Mouse (Mus musculus): ENCODE data around the gene Kat8.

Kat8 gene

DNA sequence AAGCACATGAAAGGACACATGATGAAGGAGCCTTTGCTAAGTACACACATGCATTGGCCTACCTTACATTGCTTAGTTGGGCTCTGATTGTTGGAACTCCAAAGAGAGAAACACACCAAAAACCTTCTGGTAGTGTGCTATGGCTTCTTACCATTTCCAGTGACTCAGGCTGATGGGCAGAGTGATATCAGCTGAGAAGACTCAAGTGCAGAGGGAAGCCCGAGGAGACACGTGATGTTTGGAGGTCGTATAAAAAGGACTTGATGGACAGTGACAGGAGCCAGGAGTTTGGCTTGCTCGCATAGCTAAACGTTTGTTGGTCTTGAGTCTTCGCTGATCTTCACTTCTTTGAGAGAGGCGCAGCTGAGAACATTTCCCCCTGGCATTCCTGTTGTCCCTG, 14.8 kb upstream of the Kat8 start:
- DNase-seq = no peak

DNA sequence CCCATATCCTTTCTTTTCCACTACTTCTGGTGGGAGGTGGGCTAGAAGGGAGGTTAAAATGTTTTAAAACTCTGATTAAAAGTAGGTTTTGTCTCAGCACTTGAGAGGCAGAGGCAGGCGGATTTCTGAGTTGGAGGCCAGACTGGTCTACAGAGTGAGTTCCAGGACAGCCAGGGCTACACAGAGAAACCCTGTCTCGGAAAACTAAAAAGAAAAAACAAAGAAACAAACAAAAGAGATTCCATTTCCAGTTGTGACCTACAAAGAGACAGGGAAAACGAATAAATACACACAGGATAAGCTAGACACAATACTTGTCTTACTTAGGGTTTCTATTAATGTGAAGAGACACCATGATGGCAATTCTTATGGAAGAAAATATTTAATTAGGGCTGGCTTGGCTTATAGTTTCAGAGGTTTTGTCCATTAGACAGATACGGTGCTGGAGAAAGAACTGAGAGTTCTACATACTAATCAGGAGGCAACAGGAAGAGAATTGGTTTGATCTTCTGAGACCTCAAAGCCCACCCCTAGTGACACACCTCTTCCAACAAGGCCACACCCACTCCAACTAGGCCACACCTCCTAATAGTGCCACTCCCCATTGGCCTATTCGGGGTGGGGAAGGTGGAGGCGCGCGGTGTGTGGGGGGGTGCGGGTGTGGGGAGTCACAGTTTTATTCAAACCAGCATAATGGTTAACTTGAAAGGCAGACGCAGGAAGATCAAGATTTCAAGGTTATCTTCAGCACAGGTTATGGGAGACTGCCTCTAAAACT, 13.9 kb upstream of the Kat8 start:
- no peak for DNase-seq

DNA sequence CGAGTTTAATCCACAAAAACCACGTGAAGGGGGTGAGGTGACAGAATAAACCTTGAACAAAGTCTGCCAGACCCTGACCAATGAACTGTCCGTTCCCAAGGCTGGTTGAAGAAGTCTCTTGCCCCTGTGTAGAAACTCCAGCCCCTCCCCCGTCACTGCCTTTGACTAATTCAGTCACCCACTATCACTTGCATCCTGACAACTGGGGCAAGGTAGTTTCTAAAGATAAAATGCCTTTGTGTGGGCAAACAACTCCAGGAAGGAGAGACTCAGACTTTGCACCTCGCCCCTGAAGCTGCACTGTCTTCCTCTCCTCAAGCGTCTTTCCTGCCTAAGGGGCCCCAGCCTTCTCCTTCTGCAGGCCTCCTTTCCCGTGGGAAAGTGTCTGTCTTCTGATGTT, 12.3 kb upstream of the Kat8 start:
- DNase-seq = no peak

DNA sequence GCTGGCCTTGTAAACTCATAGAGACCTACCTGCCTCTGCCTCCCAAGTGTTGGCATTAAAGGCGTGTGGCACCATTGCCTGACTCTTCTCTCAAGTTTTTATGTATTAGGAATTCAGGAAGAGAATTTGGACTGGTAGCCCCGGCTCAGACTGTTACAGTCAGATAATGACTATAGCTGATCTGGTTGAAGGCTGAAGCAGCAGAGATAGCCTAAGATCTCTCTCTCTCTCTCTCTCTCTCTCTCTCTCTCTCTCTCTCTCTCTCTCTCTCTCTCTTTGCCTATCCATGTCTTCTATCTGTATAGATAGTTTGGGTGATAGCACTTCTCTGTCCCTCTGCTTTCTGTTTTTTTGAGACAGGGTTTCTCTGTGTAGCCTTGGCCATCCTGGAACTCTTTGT, 10.5 kb upstream of the Kat8 start:
- no peak for DNase-seq

DNA sequence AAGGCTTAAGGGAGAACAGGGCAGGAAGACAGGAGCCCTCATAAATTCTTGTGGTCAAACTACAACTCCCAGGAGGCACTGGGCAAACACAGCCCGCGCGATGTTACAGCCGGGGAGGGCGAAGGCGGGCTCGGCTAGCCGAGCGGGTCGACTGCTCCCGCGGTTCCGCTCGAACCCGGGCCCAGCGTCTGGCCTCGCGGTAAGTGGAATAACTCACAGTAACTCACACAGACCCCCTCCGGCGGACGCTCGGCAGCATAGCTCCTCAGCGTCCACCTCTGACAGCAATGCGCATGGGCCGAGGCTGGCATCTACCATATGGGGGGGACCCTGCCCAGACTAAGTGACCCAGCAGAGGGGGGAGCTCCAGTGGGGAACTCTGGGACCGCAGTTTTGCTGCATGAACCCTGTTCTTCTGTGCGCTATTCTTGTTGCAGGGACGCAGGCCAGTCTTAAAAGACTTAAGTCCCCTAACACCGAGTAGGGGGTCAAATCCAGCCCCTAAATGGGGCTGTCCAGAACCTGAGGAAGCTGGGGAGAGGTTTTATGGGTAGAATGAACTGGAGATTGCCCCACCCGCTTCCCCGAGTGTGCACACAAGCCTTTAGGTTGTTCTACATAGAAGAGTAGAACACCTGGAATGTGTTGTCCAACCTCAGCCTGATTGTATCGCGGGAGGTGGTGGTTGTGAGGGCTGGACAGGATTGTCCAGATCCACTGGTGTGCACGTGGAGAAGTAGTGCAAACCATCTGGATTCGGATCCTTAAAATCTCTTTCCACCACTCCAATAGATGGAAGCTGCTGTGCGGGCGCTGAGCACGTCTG, 8.1 kb upstream of the Kat8 start, which contains the start of gene Bckdk:
Gene Bckdk, plus strand, starts transcription at position 112 of the 826 bp plus-strand sequence.
- peak; percentile 57 to 62 for DNase-seq

DNA sequence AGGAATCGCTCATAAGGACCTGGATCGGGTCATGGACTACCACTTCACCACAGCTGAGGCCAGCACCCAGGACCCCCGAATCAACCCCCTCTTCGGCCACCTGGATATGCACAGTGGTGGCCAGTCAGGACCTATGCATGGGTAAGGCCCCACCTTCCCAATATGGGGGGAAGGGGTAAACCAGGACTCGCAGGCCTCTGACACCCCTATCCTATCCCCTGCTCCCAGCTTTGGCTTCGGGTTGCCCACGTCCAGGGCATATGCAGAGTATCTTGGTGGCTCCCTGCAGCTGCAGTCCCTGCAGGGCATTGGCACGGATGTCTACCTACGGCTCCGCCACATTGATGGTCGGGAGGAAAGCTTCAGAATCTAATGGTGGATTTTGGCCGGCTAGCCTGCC, 4.4 kb upstream of the Kat8 start:
- no peak for DNase-seq

DNA sequence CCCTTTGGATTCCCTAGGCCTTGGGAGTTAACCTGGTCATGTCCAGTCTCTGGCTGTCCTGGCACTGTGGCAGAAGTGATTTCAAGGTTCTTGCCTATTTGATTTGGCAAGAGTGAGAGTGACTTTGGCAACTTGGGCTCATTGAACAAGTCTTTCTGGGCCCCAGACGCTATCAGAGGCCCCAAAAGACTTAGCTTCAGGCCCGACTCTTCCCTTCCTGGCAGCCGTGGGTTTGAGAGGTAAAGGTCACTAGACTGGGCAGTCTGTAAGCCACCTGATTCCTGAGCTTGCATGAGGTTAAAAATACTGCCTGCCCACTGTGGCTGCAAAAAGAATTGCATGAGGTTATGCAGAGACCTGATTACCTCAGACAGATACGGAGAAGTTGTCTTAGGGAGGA, 3.7 kb upstream of the Kat8 start:
- DNase-seq = no peak

DNA sequence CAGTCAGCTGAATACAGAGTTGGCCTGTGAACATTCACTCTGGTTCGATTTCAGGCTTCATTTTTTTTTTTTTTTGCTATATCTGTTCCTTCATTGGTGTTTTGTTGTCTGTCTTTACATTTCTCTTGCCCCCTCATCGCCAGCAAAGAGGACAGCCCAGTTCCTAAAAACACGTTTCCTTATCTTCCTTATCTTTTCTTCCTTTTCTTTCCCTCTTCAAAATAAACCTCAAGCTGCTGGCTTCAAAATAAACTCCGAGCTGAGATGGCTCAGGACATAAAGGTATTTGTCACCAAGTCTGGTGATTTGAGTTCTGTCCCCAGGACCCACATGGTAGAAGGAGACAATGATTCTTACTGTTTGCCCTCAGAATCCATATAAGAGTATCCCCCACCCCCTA, 622 bp downstream of the Kat8 start:
- DNase-seq = no peak

DNA sequence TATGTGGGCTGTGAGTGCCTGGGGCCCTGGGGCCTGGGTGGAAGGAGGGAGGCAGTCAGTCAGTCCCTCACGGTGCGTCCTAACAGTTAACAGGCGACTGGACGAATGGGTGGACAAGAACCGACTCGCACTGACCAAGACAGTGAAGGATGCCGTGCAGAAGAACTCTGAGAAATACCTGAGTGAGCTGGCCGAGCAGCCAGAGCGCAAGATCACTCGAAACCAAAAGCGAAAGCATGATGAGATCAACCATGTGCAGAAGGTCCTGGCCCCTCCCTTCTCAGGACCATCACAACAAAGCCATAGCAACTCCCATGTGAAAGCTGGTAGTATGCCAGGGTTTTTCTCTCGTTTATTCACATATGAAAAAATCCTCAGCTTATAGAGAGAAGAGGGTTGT, 3.0 kb downstream of the Kat8 start:
- DNase-seq = no peak

DNA sequence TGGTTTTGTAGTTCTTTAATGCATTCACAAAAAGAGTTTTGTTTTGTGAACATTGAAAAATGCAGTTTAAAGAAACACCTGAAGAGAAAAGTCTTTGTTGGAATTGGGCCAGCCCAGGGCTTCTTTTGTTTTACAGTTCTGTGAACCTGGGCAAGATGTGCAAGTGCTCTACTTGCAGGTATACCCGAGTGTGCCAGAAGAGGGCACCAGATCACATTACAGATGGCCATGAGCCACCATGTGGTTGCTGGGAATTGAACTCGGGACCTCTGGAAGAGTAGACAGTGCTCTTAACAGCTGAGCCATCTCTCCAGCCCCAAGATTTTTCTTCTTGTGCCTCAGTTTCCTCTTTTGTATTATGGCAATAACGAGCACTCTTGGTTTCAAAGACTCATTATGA, 5.9 kb downstream of the Kat8 start:
- no peak for DNase-seq

DNA sequence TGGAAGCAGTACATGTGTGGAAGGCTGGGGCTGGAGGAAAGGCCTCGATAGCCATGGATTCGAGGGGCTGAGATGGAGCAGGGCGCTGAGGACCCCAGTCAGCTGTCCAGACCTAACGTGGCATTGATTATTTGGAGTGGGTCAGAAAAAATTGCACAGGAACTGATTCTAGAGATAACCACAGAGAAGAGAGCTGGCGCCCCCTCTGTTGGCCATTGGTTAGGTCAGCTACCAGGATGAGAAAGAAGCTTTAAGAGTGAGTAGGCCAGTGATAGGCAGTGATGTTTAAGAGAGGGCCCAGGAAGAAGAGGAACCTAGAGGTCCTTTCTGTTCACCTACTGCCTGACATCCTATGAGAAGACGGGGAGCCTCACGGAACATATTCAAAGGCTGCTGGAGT, 7.0 kb downstream of the Kat8 start:
- no peak for DNase-seq

DNA sequence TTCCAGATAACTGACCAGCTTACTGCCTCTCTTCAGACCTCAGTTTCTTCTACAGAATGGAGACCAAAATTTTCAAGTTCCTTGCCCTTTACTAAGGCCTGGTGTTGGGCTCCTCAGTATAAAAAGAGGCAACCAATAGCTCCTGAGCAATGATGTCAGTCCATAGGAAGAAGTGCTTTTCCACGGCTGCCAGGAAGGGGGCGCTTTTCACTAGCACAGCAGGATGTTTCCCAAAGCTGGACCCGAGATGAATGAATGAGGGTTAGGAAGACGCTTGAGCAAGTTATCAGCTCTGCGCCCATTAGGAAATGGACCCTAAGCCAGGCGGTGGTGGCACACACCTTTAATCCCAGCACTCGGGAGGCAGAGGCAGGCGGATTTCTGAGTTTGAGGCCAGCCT, 9.2 kb downstream of the Kat8 start:
- no peak for DNase-seq

DNA sequence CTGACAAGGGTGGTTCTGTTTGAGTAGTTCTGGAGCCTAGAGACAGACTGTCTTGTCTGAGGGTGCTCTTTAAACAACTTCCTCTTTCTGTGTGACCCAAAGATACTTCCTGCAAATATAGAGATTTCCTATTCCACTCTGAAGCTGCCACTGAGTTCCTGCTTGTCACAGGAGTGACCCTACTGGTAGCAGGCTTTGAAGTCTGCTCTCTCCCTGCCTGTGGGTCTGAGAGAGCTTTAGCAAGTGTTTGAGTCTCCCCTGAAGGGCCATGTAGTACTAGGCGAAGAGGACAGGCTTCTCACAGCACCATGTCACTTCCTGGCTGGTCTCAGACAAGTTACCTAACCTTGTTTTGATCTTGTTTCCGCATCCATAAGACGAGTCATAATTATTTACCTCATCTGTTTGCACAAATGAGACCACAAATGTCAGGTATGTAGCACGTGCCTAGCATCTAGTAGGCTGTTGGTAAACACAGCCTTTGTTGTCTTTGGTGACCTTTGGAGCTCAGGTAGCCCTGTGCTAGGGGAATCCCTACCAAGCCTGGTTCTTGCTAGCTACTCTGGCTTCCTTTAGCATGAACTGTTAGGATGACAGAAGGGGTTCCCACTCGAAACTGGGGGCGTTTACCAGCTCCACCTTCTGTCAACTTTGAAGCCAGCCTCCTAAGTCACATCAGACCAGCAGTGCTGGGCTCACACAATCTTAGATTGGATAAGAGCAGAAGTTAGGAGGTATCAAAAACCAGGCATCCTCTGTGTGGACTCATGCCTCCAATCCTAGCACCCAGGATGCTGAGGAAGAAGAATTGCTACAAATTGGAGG, 10.3 kb downstream of the Kat8 start:
- no peak for DNase-seq

DNA sequence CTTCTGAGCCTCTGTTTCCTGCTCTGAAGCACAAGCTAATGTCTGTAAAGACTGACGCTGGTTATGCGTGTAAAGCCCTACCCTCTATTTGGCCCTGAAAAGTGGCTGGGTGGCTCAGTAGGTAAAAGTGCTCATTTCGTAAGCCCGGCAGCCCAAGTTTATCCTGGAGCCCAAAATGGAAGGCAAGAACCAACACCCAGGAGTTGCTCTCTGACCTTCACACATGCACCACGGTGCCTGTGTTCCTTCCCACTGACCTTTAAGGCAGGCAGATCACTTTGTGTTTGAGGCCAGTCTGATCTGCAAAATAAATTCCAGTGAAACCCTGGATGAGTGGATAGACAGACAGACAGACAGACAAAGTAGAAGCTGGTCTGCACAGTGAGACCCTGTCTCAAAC, 11.4 kb downstream of the Kat8 start:
- DNase-seq = no peak

DNA sequence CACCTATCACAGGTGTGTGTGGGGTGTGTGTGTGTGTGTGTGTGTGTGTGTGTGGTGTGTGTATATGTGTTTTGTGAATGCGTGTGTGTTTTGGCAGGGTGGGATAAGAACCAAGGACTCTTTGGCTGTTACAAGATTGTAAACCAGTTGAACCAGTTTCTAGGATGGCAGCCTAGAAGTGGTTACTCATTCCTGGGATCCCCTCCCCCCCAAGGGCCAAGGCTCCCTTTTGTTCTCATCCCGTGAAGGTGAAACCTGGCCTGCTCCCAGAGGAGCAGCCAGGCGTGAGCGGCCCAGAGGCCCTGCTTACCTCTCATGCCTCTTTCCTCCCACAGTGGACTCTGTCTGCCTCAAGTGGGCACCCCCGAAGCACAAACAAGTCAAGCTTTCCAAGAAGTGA, 12.9 kb downstream of the Kat8 start:
- DNase-seq = no peak

DNA sequence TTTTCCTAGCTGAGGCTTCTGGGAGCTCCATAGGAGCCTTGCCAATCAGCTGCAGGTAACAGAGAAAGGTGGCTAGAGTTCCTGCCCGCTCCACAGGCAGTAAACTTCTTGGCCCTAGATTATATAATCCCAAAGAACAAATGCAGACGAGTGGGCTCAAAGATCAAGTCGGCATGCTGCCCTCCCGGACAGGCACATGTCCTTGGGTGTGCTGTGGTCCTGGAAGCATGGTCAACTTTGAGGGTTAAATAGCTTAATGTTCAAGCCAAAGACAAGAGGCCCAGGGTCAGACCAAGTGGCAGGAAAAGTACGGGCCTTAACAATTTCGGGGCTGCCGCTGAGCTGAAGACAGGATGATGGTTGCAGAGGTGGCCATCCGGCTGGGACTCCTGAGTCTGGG, 13.8 kb downstream of the Kat8 start:
- DNase-seq = no peak

DNA sequence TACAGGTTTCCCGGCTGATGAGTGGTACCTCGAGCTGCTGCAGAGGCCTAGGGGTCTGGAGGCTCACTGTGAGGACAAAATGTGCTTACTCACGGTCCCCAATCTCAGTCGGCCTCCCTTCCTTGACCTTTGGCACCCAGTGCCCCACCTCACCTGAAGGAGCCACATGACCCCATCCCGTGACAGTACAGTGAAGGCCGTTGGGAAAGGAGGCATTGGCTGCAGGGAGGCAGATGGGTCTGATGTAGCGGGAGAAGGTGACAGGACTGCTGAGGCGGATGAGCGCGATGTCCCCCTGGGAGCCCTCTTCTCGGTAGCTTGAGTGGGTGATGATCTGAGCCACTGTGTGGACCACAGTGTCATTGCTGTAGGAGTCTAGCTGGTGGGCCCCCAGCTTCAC, 14.5 kb downstream of the Kat8 start:
- no peak for DNase-seq

DNA sequence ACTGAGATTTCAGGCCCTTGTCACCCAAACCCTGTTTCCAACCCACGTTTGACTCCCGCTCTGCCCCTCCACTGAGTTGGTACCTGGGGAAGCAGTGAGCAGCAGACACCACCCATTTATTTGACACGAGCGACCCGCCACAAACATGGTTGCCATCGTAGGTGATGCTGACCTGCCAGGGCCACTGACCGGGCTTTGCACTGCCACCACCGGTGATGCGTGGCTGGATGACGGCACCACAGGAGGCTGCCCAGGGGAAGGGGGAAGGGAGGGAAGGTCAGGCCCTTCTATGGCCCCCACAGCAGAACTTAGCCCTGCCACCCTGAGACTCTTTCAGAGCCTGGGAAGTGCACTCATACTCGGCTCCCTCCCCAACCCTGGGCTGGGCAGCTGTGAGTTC, 15.4 kb downstream of the Kat8 start:
- no peak for DNase-seq

DNA sequence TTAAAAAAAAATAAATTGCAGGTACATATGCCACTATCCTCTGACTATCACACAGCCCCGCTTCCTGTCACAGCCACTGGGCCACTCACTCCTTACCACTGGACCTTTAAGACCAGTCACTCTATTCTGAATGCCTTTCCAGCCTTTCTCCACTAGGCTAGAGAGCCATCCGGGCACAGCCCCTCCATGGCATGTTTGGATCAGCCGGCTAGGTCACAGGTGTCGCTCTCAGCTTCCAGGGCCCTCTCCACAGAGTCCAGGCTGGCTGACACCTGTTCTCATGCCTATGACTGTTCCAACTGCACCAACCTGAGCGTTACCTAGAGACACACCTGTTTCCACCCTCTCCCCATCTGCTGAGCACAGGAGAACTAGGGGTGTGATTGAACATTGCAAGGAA, 16.3 kb downstream of the Kat8 start:
- DNase-seq = no peak

DNA sequence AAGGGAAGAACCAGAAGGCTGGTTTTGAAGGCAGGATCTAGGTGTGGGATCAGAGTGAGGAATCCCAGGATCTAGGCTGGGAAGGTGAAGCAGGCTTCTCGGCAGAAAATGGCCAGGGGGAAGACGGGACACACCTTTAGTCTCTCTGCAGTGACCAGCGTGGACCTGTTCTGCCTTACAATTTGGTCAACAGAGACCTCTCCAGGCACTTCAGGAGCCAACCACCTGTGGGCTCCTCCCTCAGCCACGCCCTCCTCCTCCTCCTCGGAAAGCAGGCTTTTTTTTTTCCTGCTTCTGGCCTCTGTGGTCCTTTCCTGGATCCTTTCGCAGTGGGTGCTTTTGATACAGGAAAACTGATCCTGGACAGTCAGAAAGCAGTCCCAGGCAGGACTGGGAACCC, 17.6 kb downstream of the Kat8 start, which contains the start of gene Prss8:
Gene Prss8, minus strand, starts transcription at position 182 of the 400 bp plus-strand sequence.
- no peak for DNase-seq

DNA sequence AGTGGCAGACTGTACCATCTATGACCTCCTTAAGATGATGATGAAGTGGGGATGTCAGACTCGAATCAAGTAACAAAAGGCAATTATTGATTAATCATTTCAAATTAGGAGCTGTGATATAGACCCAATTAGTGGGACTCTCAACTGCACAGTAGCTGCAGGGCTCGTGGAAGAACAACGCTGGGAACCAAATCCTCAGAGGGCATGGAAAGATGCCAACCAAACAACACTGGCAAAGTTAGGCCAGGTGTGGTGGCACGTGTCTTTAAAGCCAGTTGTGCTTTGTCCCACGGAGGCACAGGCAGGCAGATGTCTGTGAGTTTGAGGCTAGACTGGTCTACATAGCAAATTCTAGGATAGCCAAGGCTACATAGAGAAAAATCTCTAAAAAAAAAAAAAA, 18.3 kb downstream of the Kat8 start:
- no peak for DNase-seq

DNA sequence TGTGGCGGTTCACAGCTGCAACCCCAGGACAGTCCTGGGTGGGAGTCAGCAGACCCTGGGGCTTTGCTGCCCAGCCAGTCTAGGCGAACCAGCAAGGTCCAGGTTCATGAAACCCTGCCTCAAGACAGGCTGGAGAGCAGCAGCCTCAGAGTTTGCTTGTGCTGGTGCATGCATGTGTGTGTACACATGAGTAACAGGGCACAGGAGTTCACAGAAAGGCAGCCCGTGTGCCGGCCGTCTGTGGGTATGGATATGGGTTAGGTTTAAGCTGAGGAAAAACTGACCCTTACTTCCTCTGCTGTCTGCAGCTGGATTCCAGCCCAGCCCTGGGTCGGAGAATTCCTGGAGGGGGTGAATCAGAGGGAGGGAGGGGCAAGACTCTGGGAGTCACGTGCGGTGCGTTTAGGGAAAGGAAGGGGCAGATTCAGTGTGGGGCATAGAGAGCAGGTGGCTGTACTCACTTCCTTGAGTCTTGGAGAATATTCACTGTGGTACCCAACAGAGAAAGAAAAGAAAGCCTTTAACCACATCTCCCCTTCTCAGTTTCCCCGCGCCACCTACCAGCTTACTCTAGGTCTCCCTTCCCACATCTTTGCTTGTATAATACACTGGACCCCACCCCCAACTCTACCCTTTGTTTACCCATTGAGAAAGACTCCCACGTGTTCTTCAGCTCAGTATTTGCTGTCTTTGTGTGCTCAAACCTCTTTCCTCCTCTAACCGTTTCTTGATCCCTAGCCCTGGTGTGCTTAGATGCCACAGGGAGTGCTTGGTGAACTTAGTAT, 19.2 kb downstream of the Kat8 start:
- no peak for DNase-seq
